In genomic region chr8:57513178-57513661, GRCm38 (mm10) we compare ENCODE assay signal across 10 mouse cellular contexts. TPM values are rescaled to one million over a fixed set of nuclear protein-coding genes. Genes with fewer than 3 reads are reported as not detected.
DNase-seq lines count a peak whose midpoint lies in the region; ATAC-seq and TF ChIP-seq lines count a peak whose summit lies in the region.
"Not testable (repeated sequence)": the region's sequence is repeated elsewhere in the genome, so short reads cannot be mapped to it uniquely, and the experiment has no call there.
"Had no signal": no experiment of that assay in that cellular context is flagged by ENCODE, and none has a peak within 500 bp of the region (broad histone marks: within the 10 kb centered on the region; RNA-seq: fewer than 3 reads in every experiment).

No protein-coding gene starts in this region.

- peak overlapping the region; percentile 63 for H3ac ChIP-seq in C2C12 (ENCODE audit: control insufficient read depth, insufficient read length, low read depth)

- H3K4me1 ChIP-seq in embryonic facial prominence, embryonic 11.5 days (ENCODE audit: control insufficient read depth, insufficient read depth, low read length); forebrain, postnatal 0 days (ENCODE audit: insufficient read depth); kidney, postnatal 0 days (replicated peaks; ENCODE audit: insufficient read depth, low read length); midbrain, embryonic 16.5 days (ENCODE audit: control insufficient read depth, insufficient read depth, low read length); stomach, embryonic 16.5 days (ENCODE audit: control insufficient read depth, insufficient read depth, low read length): not testable (repeated sequence)
- H3K4me1 ChIP-seq in hindbrain, embryonic 13.5 days (replicated peaks): peaks cover 12% of the 10 kb centered on the region; the same call in 1 of the 2 replicates
- peaks cover 13% of the 10 kb centered on the region; the same call in 1 of the 2 replicates for H3K4me1 ChIP-seq in liver, postnatal 0 days (ENCODE audit: insufficient read depth)

- not testable (repeated sequence) for H3K27me3 ChIP-seq in C2C12 (ENCODE audit: control insufficient read depth, insufficient read depth, insufficient read length); embryonic facial prominence, embryonic 11.5 days (ENCODE audit: control insufficient read depth, insufficient read depth, low read length); forebrain, postnatal 0 days (ENCODE audit: insufficient read depth, low read length); hindbrain, embryonic 13.5 days; kidney, postnatal 0 days (ENCODE audit: insufficient read depth, low read length); liver, postnatal 0 days (ENCODE audit: insufficient read depth, low read length); midbrain, embryonic 16.5 days (ENCODE audit: control insufficient read depth, insufficient read depth, low read depth, low read length); stomach, embryonic 16.5 days (ENCODE audit: control insufficient read depth, insufficient read depth, low read length)

- DNase-seq in embryonic facial prominence, embryonic 11.5 days (ENCODE audit: low spot score); forebrain, postnatal 0 days; kidney, postnatal 0 days (ENCODE audit: low spot score); liver, postnatal 0 days: not testable (repeated sequence)

- TF ChIP-seq EP300 in liver, postnatal 0 days (IDR thresholded peaks at IDR 0.05; ENCODE audit: low read depth): peak; percentile 25; the same call in 1 of the 2 replicates

- H3K79me2 ChIP-seq in C2C12 (ENCODE audit: control insufficient read depth, insufficient read depth): peaks cover 23% of the 10 kb centered on the region

- peaks cover 48% of the 10 kb centered on the region for H3K36me3 ChIP-seq in C2C12 (ENCODE audit: control insufficient read depth, insufficient read depth)
- not testable (repeated sequence) for H3K36me3 ChIP-seq in embryonic facial prominence, embryonic 11.5 days (replicated peaks; ENCODE audit: control insufficient read depth, insufficient read depth, low read depth, low read length); forebrain, postnatal 0 days (ENCODE audit: insufficient read depth); hindbrain, embryonic 13.5 days; kidney, postnatal 0 days (ENCODE audit: insufficient read depth, low read length); midbrain, embryonic 16.5 days (ENCODE audit: control insufficient read depth, insufficient read depth, low read length); stomach, embryonic 16.5 days (ENCODE audit: control insufficient read depth, insufficient read depth, low read length)
- peaks cover 39% of the 10 kb centered on the region for H3K36me3 ChIP-seq in liver, postnatal 0 days (replicated peaks; ENCODE audit: insufficient read depth, low read length)

- H3K79me3 ChIP-seq in C2C12 (ENCODE audit: low read depth): peaks cover 14% of the 10 kb centered on the region

- peak overlapping the region; percentile 100 for H3K9ac ChIP-seq in embryonic facial prominence, embryonic 11.5 days (replicated peaks; ENCODE audit: low read length)
- peak overlapping the region; percentile 100; the same call in 1 of the 2 replicates for H3K9ac ChIP-seq in forebrain, postnatal 0 days
- peak overlapping the region; percentile 94; the same call in 1 of the 2 replicates for H3K9ac ChIP-seq in hindbrain, embryonic 13.5 days
- peak overlapping the region; percentile 92; the same call in 1 of the 2 replicates for H3K9ac ChIP-seq in kidney, postnatal 0 days (ENCODE audit: low read depth, low read length)
- H3K9ac ChIP-seq in liver, postnatal 0 days (replicated peaks): peak overlapping the region; percentile 100
- not testable (repeated sequence) for H3K9ac ChIP-seq in midbrain, embryonic 16.5 days (ENCODE audit: low read depth, low read length)
- H3K9ac ChIP-seq in stomach, embryonic 16.5 days (ENCODE audit: low read length): peak overlapping the region; percentile 100

- whole genome bisulfite sequencing in embryonic facial prominence, embryonic 11.5 days: 24% methylated on average over 9 of the region's 10 CpGs
- WGBS in forebrain, postnatal 0 days: 13% methylated on average over 9 of the region's 10 CpGs
- WGBS in hindbrain, embryonic 13.5 days: 27% methylated on average over 10 of the region's 10 CpGs
- WGBS in kidney, postnatal 0 days: 6% methylated on average over 9 of the region's 10 CpGs
- 3% methylated on average over 9 of the region's 10 CpGs for WGBS in liver, postnatal 0 days (ENCODE audit: insufficient replicate concordance)
- WGBS in midbrain, embryonic 16.5 days: 20% methylated on average over 9 of the region's 10 CpGs
- 4% methylated on average over 10 of the region's 10 CpGs for WGBS in stomach, embryonic 16.5 days

- TF ChIP-seq CTCF in C2C12 (IDR thresholded peaks at IDR 0.05; ENCODE audit: control insufficient read depth, insufficient read depth, insufficient read length); forebrain, postnatal 0 days (IDR thresholded peaks at IDR 0.05; ENCODE audit: low read depth); kidney, postnatal 0 days (IDR thresholded peaks at IDR 0.05; ENCODE audit: low read depth); liver, postnatal 0 days (IDR thresholded peaks at IDR 0.05; ENCODE audit: low read depth): not testable (repeated sequence)

- peak overlapping the region; percentile 65 for H3K4me3 ChIP-seq in C2C12 (ENCODE audit: insufficient read depth, poor library complexity, severe bottlenecking)
- H3K4me3 ChIP-seq in embryonic facial prominence, embryonic 11.5 days (ENCODE audit: low read depth, low read length): peak overlapping the region; percentile 95
- H3K4me3 ChIP-seq in forebrain, postnatal 0 days (ENCODE audit: low read depth, low read length): peak overlapping the region; percentile 92
- H3K4me3 ChIP-seq in hindbrain, embryonic 13.5 days: peak overlapping the region; percentile 82
- H3K4me3 ChIP-seq in kidney, postnatal 0 days (replicated peaks; ENCODE audit: low read depth, low read length): peak overlapping the region; percentile 76
- peak overlapping the region; percentile 95 for H3K4me3 ChIP-seq in liver, postnatal 0 days (ENCODE audit: low read depth, low read length)
- H3K4me3 ChIP-seq in midbrain, embryonic 16.5 days (ENCODE audit: low read depth, low read length): peak overlapping the region; percentile 85
- peak overlapping the region; percentile 79 for H3K4me3 ChIP-seq in stomach, embryonic 16.5 days (replicated peaks; ENCODE audit: low read length)

- H3K4me2 ChIP-seq in embryonic facial prominence, embryonic 11.5 days (ENCODE audit: low read depth, low read length): peak overlapping the region; percentile 36
- peak overlapping the region; percentile 89 for H3K4me2 ChIP-seq in forebrain, postnatal 0 days (ENCODE audit: low read depth)
- H3K4me2 ChIP-seq in hindbrain, embryonic 13.5 days: peak overlapping the region; percentile 72
- H3K4me2 ChIP-seq in kidney, postnatal 0 days (ENCODE audit: low read length): peak overlapping the region; percentile 52
- peak overlapping the region; percentile 71 for H3K4me2 ChIP-seq in liver, postnatal 0 days (ENCODE audit: low read depth, low read length)
- H3K4me2 ChIP-seq in midbrain, embryonic 16.5 days (ENCODE audit: low read length): peak overlapping the region; percentile 76
- peak overlapping the region; percentile 64 for H3K4me2 ChIP-seq in stomach, embryonic 16.5 days (ENCODE audit: low read depth, low read length)

- H3K27ac ChIP-seq in embryonic facial prominence, embryonic 11.5 days (replicated peaks; ENCODE audit: low read depth, low read length); forebrain, postnatal 0 days (ENCODE audit: low read depth, low read length); hindbrain, embryonic 13.5 days; kidney, postnatal 0 days; midbrain, embryonic 16.5 days (ENCODE audit: low read length): not testable (repeated sequence)
- peak overlapping the region; percentile 100 for H3K27ac ChIP-seq in liver, postnatal 0 days (ENCODE audit: low read depth)
- H3K27ac ChIP-seq in stomach, embryonic 16.5 days (ENCODE audit: low read length): peak overlapping the region; percentile 100; the same call in 1 of the 2 replicates

- not testable (repeated sequence) for H3K9me3 ChIP-seq in embryonic facial prominence, embryonic 11.5 days (replicated peaks; ENCODE audit: control insufficient read depth, low read length); forebrain, postnatal 0 days (ENCODE audit: low read length); hindbrain, embryonic 13.5 days; kidney, postnatal 0 days (replicated peaks; ENCODE audit: low read length); liver, postnatal 0 days (ENCODE audit: low read length); midbrain, embryonic 16.5 days (replicated peaks; ENCODE audit: control insufficient read depth, low read length, poor library complexity, severe bottlenecking); stomach, embryonic 16.5 days (replicated peaks; ENCODE audit: control insufficient read depth, low read length)

- not testable (repeated sequence) for ATAC-seq in embryonic facial prominence, embryonic 11.5 days (replicated peaks; ENCODE audit: insufficient number of reproducible peaks, low FRiP score, low TSS enrichment, low read depth); forebrain, postnatal 0 days; hindbrain, embryonic 13.5 days (ENCODE audit: low FRiP score); kidney, postnatal 0 days (replicated peaks; ENCODE audit: low FRiP score, low read depth); liver, postnatal 0 days; midbrain, embryonic 16.5 days; stomach, embryonic 16.5 days (ENCODE audit: insufficient read depth, low FRiP score)

RNA-seq across cellular contexts. Expression of gene Hmgb2, which starts 1.5 kb away (rescaled TPM):
- 87.2 TPM for polyA plus RNA-seq in C2C12 (2012; fragmentation: generic; extraction: Trizol)
- polyA plus RNA-seq in embryonic facial prominence, embryonic 11.5 days (2014; fragmentation: Nextera tagmentation; extraction: Ambion mirVana): 509 and 581 TPM in 2 replicates
- 17.2 and 27.8 TPM in 2 replicates for total RNA-seq in forebrain, postnatal 0 days (2014; rRNA removed)
- polyA plus RNA-seq in forebrain, postnatal 0 days (2015; fragmentation: Nextera tagmentation; extraction: Ambion mirVana): 61.1 and 74.8 TPM in 2 replicates
- 115 and 140 TPM in 2 replicates for polyA plus RNA-seq in hindbrain, embryonic 13.5 days (2015; fragmentation: Nextera tagmentation; extraction: Ambion mirVana)
- 307 and 357 TPM in 2 replicates for polyA plus RNA-seq in kidney, postnatal 0 days (2015; fragmentation: Nextera tagmentation; extraction: Ambion mirVana)
- polyA plus RNA-seq in liver, postnatal 0 days (2015; fragmentation: Nextera tagmentation; extraction: Ambion mirVana): 323 and 339 TPM in 2 replicates
- 42.3 and 46.4 TPM in 2 replicates for polyA plus RNA-seq in midbrain, embryonic 16.5 days (2015; fragmentation: Nextera tagmentation; extraction: Ambion mirVana)
- polyA plus RNA-seq in stomach, embryonic 16.5 days (2015; fragmentation: Nextera tagmentation; extraction: Ambion mirVana): 221 and 345 TPM in 2 replicates

RNA-seq across cellular contexts. Expression of gene Sap30, which starts 25.6 kb away (rescaled TPM):
- 20.5 TPM for polyA plus RNA-seq in C2C12 (2012; fragmentation: generic; extraction: Trizol)
- 85.6 and 94.5 TPM in 2 replicates for polyA plus RNA-seq in embryonic facial prominence, embryonic 11.5 days (2014; fragmentation: Nextera tagmentation; extraction: Ambion mirVana)
- 28.4 and 42.0 TPM in 2 replicates for total RNA-seq in forebrain, postnatal 0 days (2014; rRNA removed)
- polyA plus RNA-seq in forebrain, postnatal 0 days (2015; fragmentation: Nextera tagmentation; extraction: Ambion mirVana): 29.0 and 41.5 TPM in 2 replicates
- 46.1 and 48.1 TPM in 2 replicates for polyA plus RNA-seq in hindbrain, embryonic 13.5 days (2015; fragmentation: Nextera tagmentation; extraction: Ambion mirVana)
- polyA plus RNA-seq in kidney, postnatal 0 days (2015; fragmentation: Nextera tagmentation; extraction: Ambion mirVana): 25.8 and 35.4 TPM in 2 replicates
- 9.7 and 11.8 TPM in 2 replicates for polyA plus RNA-seq in liver, postnatal 0 days (2015; fragmentation: Nextera tagmentation; extraction: Ambion mirVana)
- 24.5 and 26.0 TPM in 2 replicates for polyA plus RNA-seq in midbrain, embryonic 16.5 days (2015; fragmentation: Nextera tagmentation; extraction: Ambion mirVana)
- polyA plus RNA-seq in stomach, embryonic 16.5 days (2015; fragmentation: Nextera tagmentation; extraction: Ambion mirVana): 22.3 and 24.7 TPM in 2 replicates

RNA-seq across cellular contexts. Expression of gene Scrg1, which starts 57.5 kb away (rescaled TPM):
- polyA plus RNA-seq in C2C12 (2012; fragmentation: generic; extraction: Trizol): not detected
- polyA plus RNA-seq in embryonic facial prominence, embryonic 11.5 days (2014; fragmentation: Nextera tagmentation; extraction: Ambion mirVana): 2.5 and 2.9 TPM in 2 replicates
- 15.4 and 20.4 TPM in 2 replicates for total RNA-seq in forebrain, postnatal 0 days (2014; rRNA removed)
- polyA plus RNA-seq in forebrain, postnatal 0 days (2015; fragmentation: Nextera tagmentation; extraction: Ambion mirVana): 39.8 and 44.4 TPM in 2 replicates
- polyA plus RNA-seq in hindbrain, embryonic 13.5 days (2015; fragmentation: Nextera tagmentation; extraction: Ambion mirVana): 1.4 and 2.4 TPM in 2 replicates
- not detected in 2 replicates for polyA plus RNA-seq in kidney, postnatal 0 days (2015; fragmentation: Nextera tagmentation; extraction: Ambion mirVana)
- 1.6 TPM in 2 replicates for polyA plus RNA-seq in liver, postnatal 0 days (2015; fragmentation: Nextera tagmentation; extraction: Ambion mirVana)
- 10.9 and 15.6 TPM in 2 replicates for polyA plus RNA-seq in midbrain, embryonic 16.5 days (2015; fragmentation: Nextera tagmentation; extraction: Ambion mirVana)
- polyA plus RNA-seq in stomach, embryonic 16.5 days (2015; fragmentation: Nextera tagmentation; extraction: Ambion mirVana): 0.74 and 0.81 TPM in 2 replicates
- total RNA-seq: gastrocnemius, postnatal 14 days; heart, postnatal 4 days had no signal

Comparison
In these comparisons a context has a peak if more than half of its experiments do, and no peak if none do; other contexts are left out.
1. H3K4me2 ChIP-seq: peak in every context shown above with its lines; median percentile 89 in forebrain, postnatal 0 days; 76 in midbrain, embryonic 16.5 days; 72 in hindbrain, embryonic 13.5 days; 71 in liver, postnatal 0 days; 64 in stomach, embryonic 16.5 days; 52 in kidney, postnatal 0 days; 36 in embryonic facial prominence, embryonic 11.5 days.